Mouse (Mus musculus): ENCODE measurements around the gene Cutc. TPM values are rescaled to one million over a fixed set of nuclear protein-coding genes. Genes with fewer than 3 reads are reported as not detected.

Cutc gene
- total and polyA plus RNA-seq, 3 experiments: 10.0 to 18.8 TPM; not detected in 1

DNA sequence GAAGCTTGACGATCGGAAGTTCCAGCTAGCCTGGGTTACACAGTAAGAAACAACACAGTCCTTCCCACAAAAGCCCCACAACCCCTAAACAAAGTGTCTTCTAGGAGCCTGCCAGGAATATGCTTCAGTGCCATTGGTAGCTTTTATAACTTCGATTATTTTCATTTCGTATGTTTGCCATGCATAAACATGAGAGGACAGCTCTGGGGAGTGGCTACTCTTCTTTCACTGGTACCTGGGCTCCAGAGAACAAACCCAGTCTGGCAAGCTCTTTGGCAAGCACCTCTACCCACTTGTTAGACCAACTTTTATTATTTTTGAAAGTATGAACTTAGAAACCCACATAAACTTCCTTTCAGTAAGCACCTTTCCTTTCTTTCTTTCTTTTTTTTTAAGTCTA, 23.8 kb downstream of the Cutc start:
- Histone ChIP-seq H3K36me3 (ENCODE audit: control insufficient read depth in 1 of 2, insufficient read depth in 2 of 2, low read length in 2 of 2) (peaks cover 0 to 19% of the 10 kb centered on the region in 2 experiments; a peak in 2 of 4 replicates), H3K27me3 (ENCODE audit: control insufficient read depth in 1 of 2, insufficient read depth in 2 of 2, low read length in 2 of 2) (no peaks in the 10 kb centered on the region; a peak in 1 of 4 replicates), H3K9ac (ENCODE audit: control insufficient read depth, low read depth, low read length, poor library complexity, severe bottlenecking) (no peak overlapping the region), H3K9me3 (replicated peaks; ENCODE audit: insufficient read depth, low read length) (no peaks in the 10 kb centered on the region), H3K4me3 (ENCODE audit: control insufficient read depth in 1 of 2, insufficient read depth in 1 of 2, low read depth in 2 of 2, low read length in 2 of 2) (no peak overlapping the region), H3K79me2 (ENCODE audit: control insufficient read depth, insufficient read depth, low read length, poor library complexity) (no peaks in the 10 kb centered on the region), H3K27ac (ENCODE audit: control insufficient read depth, low read depth, low read length) (no peak overlapping the region), H3K4me1 (ENCODE audit: control insufficient read depth in 1 of 2, insufficient read depth in 2 of 2, low read length in 2 of 2) (peaks cover 3 to 22% of the 10 kb centered on the region in 2 experiments; a peak in 3 of 4 replicates)
- DNase-seq (ENCODE audit: low read depth, low spot score): no peak
- no peak for TF ChIP-seq POLR2AphosphoS5 (IDR thresholded peaks at IDR 0.05; ENCODE audit: borderline replicate concordance, low read depth, low read length)
- no peak for TF ChIP-seq E2F4 (IDR thresholded peaks at IDR 0.05; ENCODE audit: borderline replicate concordance, low read depth, low read length)
- TF ChIP-seq UBTF (IDR thresholded peaks at IDR 0.05; ENCODE audit: borderline replicate concordance, insufficient read depth, low read depth, low read length): no peak
- no peak for TF ChIP-seq HCFC1 (IDR thresholded peaks at IDR 0.05; ENCODE audit: low read depth, low read length)
- TF ChIP-seq ETS1 (IDR thresholded peaks at IDR 0.05; ENCODE audit: low read depth, low read length): no peak
- TF ChIP-seq USF2 (IDR thresholded peaks at IDR 0.05; ENCODE audit: borderline replicate concordance in 1 of 2, insufficient read depth in 1 of 2, low read depth in 1 of 2, low read length in 2 of 2): no peak

- no peak for TF ChIP-seq GATA1 (IDR thresholded peaks at IDR 0.05; ENCODE audit: low read depth, low read length)
- TF ChIP-seq NRF1 (IDR thresholded peaks at IDR 0.05; ENCODE audit: insufficient read depth, low read depth, low read length, poor library complexity, severe bottlenecking): no peak
- TF ChIP-seq MAZ (IDR thresholded peaks at IDR 0.05; ENCODE audit: low read depth, low read length): no peak
- TF ChIP-seq ZC3H11A (IDR thresholded peaks at IDR 0.05; ENCODE audit: low read depth, low read length): no peak
- no peak for TF ChIP-seq GABPA (IDR thresholded peaks at IDR 0.05; ENCODE audit: low read depth, low read length)
- TF ChIP-seq USF2 (IDR thresholded peaks at IDR 0.05; ENCODE audit: borderline replicate concordance in 1 of 2, insufficient read depth in 1 of 2, low read depth in 1 of 2, low read length in 2 of 2): no peak
- TF ChIP-seq MEF2A (IDR thresholded peaks at IDR 0.05; ENCODE audit: extremely low read depth, insufficient replicate concordance, low read depth, low read length, poor library complexity, severe bottlenecking): no peak
- TF ChIP-seq TAL1 (IDR thresholded peaks at IDR 0.05; ENCODE audit: low read length): no peak
- no peak for TF ChIP-seq ZNF384 (IDR thresholded peaks at IDR 0.05; ENCODE audit: low read depth, low read length)
- no peak for TF ChIP-seq ETS1 (IDR thresholded peaks at IDR 0.05; ENCODE audit: low read depth, low read length)
- TF ChIP-seq POLR2AphosphoS5 (IDR thresholded peaks at IDR 0.05; ENCODE audit: borderline replicate concordance, low read depth, low read length): no peak
- no peak for TF ChIP-seq USF1 (IDR thresholded peaks at IDR 0.05; ENCODE audit: low read depth, low read length)
- no peak for TF ChIP-seq RAD21 (IDR thresholded peaks at IDR 0.05; ENCODE audit: low read depth, low read length)
- TF ChIP-seq MYB (IDR thresholded peaks at IDR 0.05; ENCODE audit: low read depth, low read length): no peak
- TF ChIP-seq ZMIZ1 (IDR thresholded peaks at IDR 0.05; ENCODE audit: low read depth, low read length): no peak
- H3K36me3 ChIP-seq (ENCODE audit: control insufficient read depth in 1 of 2, insufficient read depth in 2 of 2, low read length in 2 of 2): peaks cover 0 to 14% of the 10 kb centered on the region in 2 experiments; a peak in 2 of 4 replicates
- H3K79me2 ChIP-seq (ENCODE audit: control insufficient read depth, insufficient read depth, low read length, poor library complexity): no peaks in the 10 kb centered on the region
- no peak for DNase-seq (ENCODE audit: low read depth, low spot score)
- no peaks in the 10 kb centered on the region for H3K9me3 ChIP-seq (replicated peaks; ENCODE audit: insufficient read depth, low read length)
- H3K9ac ChIP-seq (ENCODE audit: control insufficient read depth, low read depth, low read length, poor library complexity, severe bottlenecking): no peak overlapping the region
- H3K4me3 ChIP-seq (ENCODE audit: control insufficient read depth in 1 of 2, insufficient read depth in 1 of 2, low read depth in 2 of 2, low read length in 2 of 2): no peak overlapping the region
- peaks cover 3 to 21% of the 10 kb centered on the region in 2 experiments; a peak in 3 of 4 replicates for H3K4me1 ChIP-seq (ENCODE audit: control insufficient read depth in 1 of 2, insufficient read depth in 2 of 2, low read length in 2 of 2)
- H3K27ac ChIP-seq (ENCODE audit: control insufficient read depth, low read depth, low read length): no peak overlapping the region
- no peaks in the 10 kb centered on the region; a peak in 1 of 4 replicates for H3K27me3 ChIP-seq (ENCODE audit: control insufficient read depth in 1 of 2, insufficient read depth in 2 of 2, low read length in 2 of 2)
Measured at GRCm38 (mm10) chr19:43777308-43777707, 24.5 kb downstream of the Cutc start.
